Mouse (Mus musculus) frontal cortex, postnatal 10 days (tissue): ENCODE measurements around the gene Kcnv2.
A peak's percentile ranks its signal among the peaks of the same experiment; 100 is the strongest.

ENCODE experiments used
- DNase-seq, 2 experiments: peaks; one replicate each; pipeline ENCODE4 v3.0.0; 2022; ENCODE audit warnings: low spot score in 2 of 2, mixed read lengths in 1 of 2

Gene Kcnv2

GRCm38 (mm10) chr19:27322281-27322680, at the start of gene Kcnv2:
Gene Kcnv2, plus strand, starts transcription at chr19:27322588.
- DNase-seq: no peak

DNA sequence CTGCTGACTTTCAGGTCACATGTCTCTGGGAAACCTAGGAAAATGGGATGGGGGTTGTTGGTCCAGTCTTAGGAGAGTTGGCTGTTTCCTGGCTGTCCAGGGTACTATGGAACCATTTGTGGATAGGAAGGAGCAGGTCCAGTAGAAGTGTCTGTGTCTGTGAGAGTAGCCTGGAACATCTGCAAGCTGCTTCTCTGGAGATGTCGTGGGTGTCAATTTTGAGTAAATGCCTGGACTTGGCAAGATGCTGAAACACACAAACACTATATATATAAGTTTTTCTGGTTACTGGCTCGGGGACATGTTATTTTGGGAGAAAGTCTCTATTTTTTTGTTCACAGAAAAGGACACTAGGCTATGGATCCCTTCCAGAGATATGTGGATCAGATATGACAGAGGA, 49.0 kb upstream of the Kcnv2 start:
- no peak for DNase-seq

DNA sequence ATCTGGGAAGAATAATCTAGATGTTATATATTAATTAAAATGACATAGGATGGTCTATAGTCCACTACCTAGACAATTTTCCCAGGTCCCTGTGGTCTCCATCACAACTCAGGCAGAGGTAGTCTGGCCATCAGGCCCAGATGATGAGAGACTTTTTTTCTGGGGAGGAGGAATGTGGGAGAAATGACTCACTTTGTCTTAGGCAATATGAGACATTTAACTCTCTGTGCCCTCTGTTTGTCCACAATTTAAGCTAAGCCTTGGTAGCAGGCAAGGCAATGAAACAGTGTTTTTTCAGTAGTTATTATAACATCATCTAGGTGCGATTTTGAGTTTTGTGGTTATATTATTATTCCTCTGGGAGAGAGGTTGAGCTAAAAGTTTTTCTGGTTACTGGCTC, 48.0 kb upstream of the Kcnv2 start:
- no peak for DNase-seq

DNA sequence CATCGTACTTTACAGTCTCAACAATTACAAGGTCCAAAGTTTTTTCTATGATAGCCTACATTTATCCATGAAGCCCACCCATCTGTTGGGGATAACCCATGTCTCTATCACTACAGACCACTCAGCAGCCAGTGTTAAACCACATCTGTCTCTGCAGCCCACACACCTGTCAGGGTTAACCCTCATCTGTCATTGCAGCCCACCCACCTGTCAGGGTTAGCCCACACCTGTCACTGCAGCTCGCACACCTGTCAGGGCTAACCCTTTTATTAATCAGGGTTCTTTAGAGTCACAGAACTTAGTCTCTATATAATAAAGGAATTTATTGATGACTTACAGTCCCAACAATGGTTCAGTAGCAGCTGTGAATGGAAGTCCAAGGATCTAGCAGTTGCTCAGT, 43.2 kb upstream of the Kcnv2 start:
- DNase-seq: no peak

DNA sequence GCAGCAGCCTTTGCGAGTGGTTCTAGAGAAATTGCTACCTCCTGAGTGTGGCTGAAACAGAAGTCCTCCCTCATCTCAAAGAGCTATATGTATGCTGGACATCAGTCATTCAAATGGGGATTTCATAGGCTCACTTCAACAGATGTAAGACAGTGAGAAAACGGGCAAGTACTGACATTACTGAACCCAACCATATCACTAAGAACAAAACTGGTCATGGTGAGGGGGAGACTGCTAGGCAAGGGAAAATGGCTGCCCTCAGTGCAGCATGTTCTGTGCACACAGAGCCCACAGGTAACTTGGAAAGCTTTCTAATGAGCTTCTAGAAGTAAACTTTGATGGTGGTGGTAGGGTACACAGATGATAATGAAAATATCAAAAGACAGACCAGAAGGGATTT, 12.3 kb upstream of the Kcnv2 start:
- no peak for DNase-seq

GRCm38 (mm10) chr19:27311311-27311710, 11.1 kb upstream of the Kcnv2 start:
- no peak for DNase-seq

- no peak for DNase-seq
Measured at GRCm38 (mm10) chr19:27312266-27313079, 9.9 kb upstream of the Kcnv2 start.

DNA sequence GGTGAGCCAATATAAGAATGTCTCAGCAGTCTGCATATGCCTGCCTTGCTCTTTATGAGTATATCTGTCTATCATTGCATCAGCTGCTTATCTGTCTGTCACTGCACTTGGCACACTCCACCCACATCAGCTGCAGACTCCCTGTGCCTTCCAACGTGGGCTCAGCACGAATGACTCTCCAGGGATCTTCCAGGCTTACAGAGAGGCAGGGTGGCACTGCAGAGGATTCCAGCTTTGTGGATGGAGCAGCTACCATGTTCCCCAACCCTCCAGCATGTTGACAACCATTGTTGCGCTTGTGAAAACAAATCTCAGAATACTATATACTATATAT, 9.3 kb upstream of the Kcnv2 start:
- no peak for DNase-seq

DNA sequence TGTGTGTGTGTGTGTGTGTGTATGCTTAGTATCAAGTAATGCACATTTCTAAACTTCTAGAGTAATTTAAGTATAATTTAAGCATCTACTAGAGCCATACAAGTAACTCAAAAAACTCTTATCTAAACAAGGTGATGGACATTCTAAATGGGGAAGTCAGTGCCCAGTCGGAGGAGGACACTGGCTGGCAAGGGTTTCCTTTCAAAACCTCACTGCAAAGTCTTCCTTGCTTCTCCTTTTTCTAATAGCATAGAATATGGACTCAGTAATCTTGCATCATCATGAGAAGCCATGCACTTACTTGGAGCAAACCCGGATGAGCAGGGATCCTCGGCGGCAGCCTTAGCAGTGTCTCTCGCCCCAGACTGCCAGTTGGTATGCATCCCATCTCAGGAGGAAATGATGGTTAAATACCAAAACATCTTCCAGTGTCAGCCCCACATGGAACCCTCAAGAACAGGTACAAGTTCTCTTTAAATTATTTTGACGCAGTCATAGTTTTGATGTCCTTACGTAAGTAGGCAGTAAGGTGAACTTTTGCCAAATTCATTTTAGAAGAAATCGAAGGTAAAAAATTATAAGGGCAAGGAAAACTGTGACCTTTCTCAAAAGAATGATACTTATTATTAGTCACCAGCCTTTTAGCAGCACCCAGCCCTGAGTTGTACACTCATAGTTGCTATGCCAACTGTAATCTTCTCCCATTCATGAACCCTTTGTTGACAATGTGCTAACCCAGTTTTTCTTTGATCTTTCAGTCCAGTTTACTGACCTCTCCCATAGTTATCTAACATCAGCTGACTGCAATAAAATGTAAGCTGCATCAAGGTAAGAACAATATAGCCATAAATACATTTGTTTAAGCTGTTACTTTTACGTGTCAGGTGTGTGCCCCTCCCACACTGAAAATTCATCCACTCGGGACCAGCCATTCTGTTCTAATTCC, 5.8 kb upstream of the Kcnv2 start:
- no peak for DNase-seq

GRCm38 (mm10) chr19:27317337-27317736, 5.1 kb upstream of the Kcnv2 start:
- peak; percentile 12 to 29 for DNase-seq

- no peak for DNase-seq
Measured at GRCm38 (mm10) chr19:27322911-27323627, 681 bp downstream of the Kcnv2 start.

GRCm38 (mm10) chr19:27325558-27325957, 3.2 kb downstream of the Kcnv2 start:
- no peak for DNase-seq

GRCm38 (mm10) chr19:27327569-27327968, 5.2 kb downstream of the Kcnv2 start:
- DNase-seq: no peak

DNA sequence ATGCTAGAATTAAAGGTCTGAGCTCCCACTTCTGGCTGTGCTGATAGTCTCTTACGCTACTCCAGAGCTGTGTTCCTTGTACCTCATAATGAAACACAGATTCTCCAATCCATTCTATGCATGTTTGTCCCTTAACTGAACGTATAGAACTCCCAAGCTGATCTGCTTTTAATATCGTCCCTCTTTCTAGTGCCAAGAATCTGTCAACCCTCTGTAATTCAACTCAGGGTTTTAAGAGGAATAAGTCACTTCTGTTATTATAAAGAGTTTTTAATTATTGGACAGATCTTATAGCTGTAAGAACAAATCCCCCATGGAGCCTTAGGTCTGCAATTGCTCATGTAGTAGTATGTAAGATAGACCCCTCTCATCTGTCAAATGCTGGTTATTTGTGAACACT, 5.8 kb downstream of the Kcnv2 start:
- no peak for DNase-seq

- no peak for DNase-seq
Measured at GRCm38 (mm10) chr19:27328644-27329043, 6.3 kb downstream of the Kcnv2 start.

- no peak for DNase-seq
Measured at GRCm38 (mm10) chr19:27332207-27332794, 9.9 kb downstream of the Kcnv2 start.

- DNase-seq: no peak
Measured at GRCm38 (mm10) chr19:27336126-27336917, 13.9 kb downstream of the Kcnv2 start.

DNA sequence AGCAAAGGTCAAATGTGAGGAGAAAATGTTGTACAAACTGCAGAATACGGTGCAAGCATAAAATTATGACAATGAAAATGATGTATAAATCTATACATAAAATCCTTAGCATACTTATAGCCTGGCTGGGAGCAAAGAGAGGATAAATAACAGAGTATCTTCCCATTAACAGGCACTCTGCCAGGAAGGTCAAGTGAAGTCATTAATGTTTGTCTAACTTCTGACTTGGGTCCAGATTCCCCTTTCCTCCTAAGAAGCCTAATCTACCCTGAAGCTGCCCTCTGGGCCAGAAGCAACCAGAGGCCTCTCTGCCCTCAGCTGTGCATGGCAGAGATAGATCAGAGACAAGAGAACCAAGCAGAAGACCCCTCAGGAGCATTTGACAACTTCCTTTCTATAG, 24.1 kb downstream of the Kcnv2 start:
- no peak for DNase-seq

- DNase-seq: no peak
Measured at GRCm38 (mm10) chr19:27351700-27352099, 29.3 kb downstream of the Kcnv2 start.

DNA sequence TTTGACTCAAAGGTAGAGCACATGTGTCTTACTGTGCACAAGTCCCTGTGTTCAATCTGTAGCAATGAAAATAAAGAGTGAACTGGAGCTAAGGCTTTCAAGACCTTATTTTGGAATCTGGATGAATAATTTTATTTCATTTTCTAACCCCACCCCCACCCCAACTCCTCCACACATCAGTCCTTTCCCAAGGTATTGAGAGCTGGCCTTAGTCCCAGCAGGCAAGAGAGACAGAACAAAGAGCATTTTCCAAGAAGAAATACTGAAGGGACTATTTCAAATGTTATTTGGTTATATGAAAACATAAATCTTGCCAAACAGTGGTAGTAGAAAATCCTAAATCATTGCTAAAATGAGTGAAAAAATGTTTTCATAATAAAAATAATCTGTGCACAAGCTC, 38.0 kb downstream of the Kcnv2 start:
- DNase-seq: no peak

DNA sequence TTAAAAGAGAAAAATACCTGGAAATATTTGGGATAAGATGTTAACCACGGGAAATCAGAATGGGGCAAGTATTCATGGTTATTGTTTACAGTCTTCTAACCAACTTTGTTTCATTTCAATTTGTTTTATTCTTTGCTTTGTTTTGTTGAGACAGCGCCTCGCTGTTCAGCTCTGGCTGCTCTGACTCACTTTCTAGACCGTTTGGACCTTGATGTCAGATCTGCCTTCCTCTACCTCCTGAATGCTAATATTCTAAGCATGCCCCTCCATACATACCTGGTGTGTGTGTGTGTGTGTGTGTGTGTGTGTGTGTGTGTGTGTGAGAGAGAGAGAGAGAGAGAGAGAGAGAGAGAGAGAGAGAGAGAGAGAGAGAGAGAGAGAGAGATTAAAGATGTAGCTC, 41.5 kb downstream of the Kcnv2 start:
- no peak for DNase-seq
